Mouse (Mus musculus) liver, postnatal 0 days (tissue): ENCODE measurements around the gene Dynlt3.
"Not testable (repeated sequence)": the region's sequence is repeated elsewhere in the genome, so short reads cannot be mapped to it uniquely, and the experiment has no call there.

Source experiments
- CTCF ChIP-seq: sonication (generic); IDR thresholded peaks from 2 replicates; pipeline ENCODE4 v1.5.1; 2016; ENCODE audit warnings: antibody characterized with exemption, low read depth
- EP300 ChIP-seq: IDR thresholded peaks from 2 replicates; pipeline ENCODE4 v1.6.1; 2016; ENCODE audit warnings: antibody characterized with exemption, low read depth, mild to moderate bottlenecking

DNA sequence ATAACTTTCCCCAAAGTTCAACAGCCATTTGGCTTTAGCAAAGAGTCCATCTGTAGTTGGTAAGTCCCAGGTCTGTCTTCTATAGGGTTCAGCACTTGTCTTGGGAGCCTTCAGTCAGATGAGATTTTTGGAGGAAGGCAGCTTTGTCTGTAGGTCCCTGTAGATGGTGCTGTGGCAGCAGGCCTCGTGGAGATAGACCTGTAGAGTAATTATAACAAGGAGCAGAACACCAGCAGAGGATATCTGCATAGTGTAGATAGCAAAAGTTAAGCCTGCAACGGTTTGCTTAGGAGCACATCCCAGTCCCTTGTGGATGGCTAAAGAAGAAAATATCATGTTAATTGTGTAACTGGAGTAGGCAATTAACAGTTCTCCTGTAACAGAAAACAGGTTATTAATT lies 22.7 kb downstream of the Dynlt3 start:
- peak; percentile 21; the same call in 1 of the 2 replicates for TF ChIP-seq CTCF
- TF ChIP-seq EP300: not testable (repeated sequence)
